Mouse (Mus musculus): ENCODE measurements around the gene Arhgap40. TPM values are rescaled to one million over a fixed set of nuclear protein-coding genes. Genes with fewer than 3 reads are reported as not detected.

The Arhgap40 gene
- polyA plus RNA-seq (2014; fragmentation: Nextera tagmentation; extraction: Ambion mirVana) = 0.37 and 0.54 TPM in 2 replicates

DNA sequence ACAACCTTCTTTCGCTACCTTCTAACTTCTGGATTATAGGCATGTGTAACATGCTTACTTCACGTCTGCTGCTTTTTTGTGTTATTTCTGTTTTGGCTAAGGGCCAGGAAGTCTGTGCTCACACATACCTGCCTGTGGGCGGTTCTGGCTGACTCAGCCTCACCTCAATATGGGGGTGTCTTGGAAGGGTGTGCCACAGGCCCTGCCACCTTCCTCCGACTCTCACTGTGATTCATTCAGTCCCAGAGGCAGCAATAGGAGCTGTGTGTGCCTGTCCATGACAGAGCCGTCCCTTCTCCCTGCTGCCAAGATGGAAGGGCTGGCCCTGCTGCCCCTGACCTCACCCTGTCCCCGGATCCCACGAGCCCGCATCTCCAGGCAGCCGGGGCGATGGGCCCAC, at the start of gene Arhgap40:
Gene Arhgap40 (plus strand): TSS at position 269 of the 400 bp plus-strand sequence.
- H3K4me3 ChIP-seq (ENCODE audit: low read depth, low read length) = no peak within 1 kb of the TSS
- H3K27ac ChIP-seq (ENCODE audit: low read depth, low read length) = no peak within 1 kb of the TSS
- H3K27me3 ChIP-seq (ENCODE audit: control insufficient read depth, insufficient read depth, low read length) = no peaks in the 10 kb centered on the region
- no peaks in the 10 kb centered on the region for H3K4me1 ChIP-seq (replicated peaks; ENCODE audit: control insufficient read depth, insufficient read depth, low read length)
- no peak within 1 kb of the TSS for H3K4me2 ChIP-seq (replicated peaks; ENCODE audit: low read depth, low read length)
- DNase-seq (ENCODE audit: low spot score) (no peak), ATAC-seq (ENCODE audit: low FRiP score) (no peak)
- H3K9me3 ChIP-seq (ENCODE audit: control insufficient read depth, low read length) = no peaks in the 10 kb centered on the region
- H3K9ac ChIP-seq (ENCODE audit: low read depth, low read length) = no peak within 1 kb of the TSS
- 88% methylated on average over 10 of the region's 10 CpGs for WGBS
- no peaks in the 10 kb centered on the region for H3K36me3 ChIP-seq (ENCODE audit: control insufficient read depth, insufficient read depth, low read length)

DNA sequence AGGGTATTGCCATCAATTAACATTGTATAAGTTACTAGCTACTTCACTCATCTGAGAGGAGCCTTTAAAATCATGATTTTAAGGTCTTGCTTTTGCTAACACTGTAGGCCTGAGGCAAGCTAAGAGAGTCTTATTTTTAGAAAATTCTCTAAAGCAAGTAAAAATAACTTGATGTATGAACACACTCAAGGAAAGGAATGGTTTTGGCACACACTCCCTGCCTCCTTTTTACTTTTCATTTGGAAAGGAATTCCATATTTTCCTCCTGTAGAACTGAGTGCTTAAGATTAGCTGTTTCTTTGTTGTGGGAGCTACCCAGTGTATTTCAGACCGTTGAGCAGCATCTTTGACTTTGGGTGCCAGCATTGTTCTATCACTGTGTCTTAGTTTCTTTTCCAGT, 38.4 kb upstream of the Arhgap40 start:
- H3K4me1 ChIP-seq (replicated peaks; ENCODE audit: control insufficient read depth, insufficient read depth, low read length) = no peaks in the 10 kb centered on the region
- H3K36me3 ChIP-seq (ENCODE audit: control insufficient read depth, insufficient read depth, low read length) = peaks cover 5% of the 10 kb centered on the region; the same call in 1 of the 2 replicates
- no peak overlapping the region for H3K9ac ChIP-seq (ENCODE audit: low read depth, low read length)
- no peak for DNase-seq (ENCODE audit: low spot score)
- H3K4me3 ChIP-seq (ENCODE audit: low read depth, low read length) = no peak overlapping the region
- no peaks in the 10 kb centered on the region for H3K27me3 ChIP-seq (ENCODE audit: control insufficient read depth, insufficient read depth, low read length)
- WGBS = 94% methylated on average over 1 of the region's 1 CpGs
- H3K27ac ChIP-seq (ENCODE audit: low read depth, low read length) = no peak overlapping the region
- no peak overlapping the region for H3K4me2 ChIP-seq (replicated peaks; ENCODE audit: low read depth, low read length)
- H3K9me3 ChIP-seq (ENCODE audit: control insufficient read depth, low read length) = no peaks in the 10 kb centered on the region
- ATAC-seq (ENCODE audit: low FRiP score) = no peak

DNA sequence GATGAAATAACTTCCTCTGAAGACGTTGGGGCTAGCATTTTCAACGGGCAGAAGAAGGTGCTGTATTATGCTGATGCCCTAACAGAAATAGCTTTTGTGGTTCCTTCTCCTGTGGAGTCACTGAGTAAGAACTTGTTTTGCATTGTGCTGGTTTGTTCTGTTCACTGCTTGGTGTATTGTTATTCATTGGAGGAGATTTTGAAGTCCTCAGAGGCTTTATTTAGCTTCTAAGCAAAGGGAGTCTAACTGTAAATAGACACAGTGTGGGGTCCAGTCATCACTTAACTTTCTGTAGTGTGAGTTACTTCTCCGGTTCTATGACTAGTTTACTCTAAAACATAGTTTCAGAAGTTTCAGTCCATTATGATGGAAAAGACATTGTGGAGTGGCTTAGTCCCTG, 35.0 kb upstream of the Arhgap40 start:
- no peaks in the 10 kb centered on the region for H3K4me1 ChIP-seq (replicated peaks; ENCODE audit: control insufficient read depth, insufficient read depth, low read length)
- 80% methylated on average over 3 of the region's 3 CpGs for WGBS
- DNase-seq (ENCODE audit: low spot score) = no peak
- H3K36me3 ChIP-seq (ENCODE audit: control insufficient read depth, insufficient read depth, low read length) = peaks cover 5% of the 10 kb centered on the region; the same call in 1 of the 2 replicates
- no peak overlapping the region for H3K4me3 ChIP-seq (ENCODE audit: low read depth, low read length)
- no peak overlapping the region for H3K4me2 ChIP-seq (replicated peaks; ENCODE audit: low read depth, low read length)
- H3K27ac ChIP-seq (ENCODE audit: low read depth, low read length) = no peak overlapping the region
- no peaks in the 10 kb centered on the region for H3K27me3 ChIP-seq (ENCODE audit: control insufficient read depth, insufficient read depth, low read length)
- no peak for ATAC-seq (ENCODE audit: low FRiP score)
- H3K9me3 ChIP-seq (ENCODE audit: control insufficient read depth, low read length) = no peaks in the 10 kb centered on the region
- no peak overlapping the region for H3K9ac ChIP-seq (ENCODE audit: low read depth, low read length)

DNA sequence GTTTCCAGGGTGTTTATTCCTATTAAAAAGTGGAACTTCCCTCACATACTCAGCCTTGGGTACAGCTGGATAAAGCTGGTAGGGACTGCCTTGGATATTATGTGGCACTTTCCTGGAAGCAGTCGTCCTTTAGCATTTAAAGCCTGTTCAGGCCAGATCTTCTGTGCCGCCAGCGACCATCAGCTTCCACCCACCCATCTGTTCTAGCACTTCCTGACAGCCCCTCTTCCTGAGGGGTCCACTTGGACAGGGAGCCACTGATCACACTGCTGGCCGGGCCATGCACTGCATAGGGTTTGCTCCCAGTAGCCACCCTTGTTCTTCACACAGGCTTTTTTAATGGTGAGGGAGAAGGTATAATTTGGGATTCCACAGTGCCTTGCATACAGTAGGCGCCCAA, 14.1 kb upstream of the Arhgap40 start:
- no peak for DNase-seq (ENCODE audit: low spot score)
- H3K27me3 ChIP-seq (ENCODE audit: control insufficient read depth, insufficient read depth, low read length) = no peaks in the 10 kb centered on the region
- WGBS = 87% methylated on average over 5 of the region's 5 CpGs
- no peaks in the 10 kb centered on the region for H3K4me1 ChIP-seq (replicated peaks; ENCODE audit: control insufficient read depth, insufficient read depth, low read length)
- H3K4me3 ChIP-seq (ENCODE audit: low read depth, low read length) = no peak overlapping the region
- H3K36me3 ChIP-seq (ENCODE audit: control insufficient read depth, insufficient read depth, low read length) = 0 out of 2 replicates have a peak, but pooled peaks cover 2% of the 10 kb centered on the region
- ATAC-seq (ENCODE audit: low FRiP score) = no peak
- no peak overlapping the region for H3K4me2 ChIP-seq (replicated peaks; ENCODE audit: low read depth, low read length)
- H3K27ac ChIP-seq (ENCODE audit: low read depth, low read length) = no peak overlapping the region
- H3K9me3 ChIP-seq (ENCODE audit: control insufficient read depth, low read length) = no peaks in the 10 kb centered on the region
- no peak overlapping the region for H3K9ac ChIP-seq (ENCODE audit: low read depth, low read length)

DNA sequence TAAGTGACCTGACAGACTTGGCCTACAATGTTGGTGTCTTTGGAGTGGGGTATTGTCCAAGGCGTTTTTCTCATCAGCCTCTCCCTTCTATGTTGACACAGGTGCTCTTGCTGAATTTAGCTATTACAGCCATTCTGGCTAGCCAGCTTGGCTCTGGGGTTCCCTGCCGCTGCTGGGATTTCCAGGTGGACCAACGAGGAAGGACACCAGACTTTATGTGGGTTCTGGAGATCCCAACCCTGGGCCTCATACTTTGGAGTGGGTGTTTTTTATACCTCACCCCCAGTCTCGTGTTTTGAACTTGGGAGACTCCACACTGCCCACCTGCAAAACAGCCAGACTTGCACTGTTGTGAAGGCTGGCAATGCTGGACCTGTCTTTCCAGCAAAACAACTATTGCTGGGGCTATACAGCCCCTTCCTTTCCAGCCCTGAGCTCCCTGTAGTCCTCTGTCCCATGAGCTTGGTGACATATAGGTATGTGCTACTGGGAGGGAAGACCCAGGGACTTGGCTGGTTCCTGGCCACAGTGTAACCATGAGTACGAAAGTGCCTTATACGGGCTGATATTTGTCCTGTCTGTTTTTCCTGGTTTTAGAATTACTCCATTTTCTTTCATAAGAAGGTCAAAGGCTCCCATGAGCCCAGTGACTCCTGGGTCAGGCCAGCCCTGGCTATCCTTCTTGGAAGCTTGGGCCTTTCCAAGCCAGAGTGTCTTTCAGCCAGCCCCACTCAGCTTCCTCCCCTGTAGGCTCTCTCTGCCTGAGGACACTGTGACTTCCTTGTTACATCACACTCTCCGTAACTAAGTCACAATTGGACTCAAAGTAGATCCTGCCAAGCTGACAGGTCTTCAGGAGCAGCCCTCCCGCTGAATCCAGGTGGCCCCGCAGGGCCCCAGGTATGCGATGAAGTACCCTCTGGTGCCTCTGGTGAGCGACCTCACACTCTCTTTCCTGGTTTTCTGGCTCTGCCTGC, 10.5 kb upstream of the Arhgap40 start, which contains the start of gene Adig:
Gene Adig (plus strand): TSS at position 777 of the 977 bp plus-strand sequence.
- DNase-seq (ENCODE audit: low spot score) (no peak), ATAC-seq (ENCODE audit: low FRiP score) (no peak)
- no peaks in the 10 kb centered on the region for H3K4me1 ChIP-seq (replicated peaks; ENCODE audit: control insufficient read depth, insufficient read depth, low read length)
- no peak within 1 kb of the TSS for H3K27ac ChIP-seq (ENCODE audit: low read depth, low read length)
- WGBS = 77% methylated on average over 11 of the region's 11 CpGs
- H3K4me3 ChIP-seq (ENCODE audit: low read depth, low read length) = no peak within 1 kb of the TSS
- H3K27me3 ChIP-seq (ENCODE audit: control insufficient read depth, insufficient read depth, low read length) = no peaks in the 10 kb centered on the region
- no peak within 1 kb of the TSS for H3K9ac ChIP-seq (ENCODE audit: low read depth, low read length)
- no peaks in the 10 kb centered on the region for H3K36me3 ChIP-seq (ENCODE audit: control insufficient read depth, insufficient read depth, low read length)
- no peaks in the 10 kb centered on the region for H3K9me3 ChIP-seq (ENCODE audit: control insufficient read depth, low read length)
- H3K4me2 ChIP-seq (replicated peaks; ENCODE audit: low read depth, low read length) = no peak within 1 kb of the TSS

DNA sequence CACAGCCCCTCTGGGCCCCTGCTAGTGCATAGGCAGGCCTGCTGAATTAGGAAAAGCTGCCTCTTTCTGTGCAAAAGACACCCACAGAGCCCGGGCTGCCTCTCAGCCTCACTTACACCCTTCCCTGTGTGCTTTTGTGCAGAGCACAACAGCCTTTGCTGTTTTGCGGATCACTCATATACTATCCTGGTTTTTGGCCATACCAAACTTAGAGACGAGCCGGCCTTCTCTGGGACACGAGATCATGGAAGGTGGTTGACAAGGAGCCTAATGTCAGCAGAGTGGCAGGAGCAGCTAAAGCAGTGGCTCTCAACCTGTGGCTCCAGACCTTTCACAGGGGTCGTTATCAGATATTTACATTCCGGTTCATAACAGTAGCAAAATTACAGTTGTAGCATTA, 9.4 kb upstream of the Arhgap40 start:
- no peak overlapping the region for H3K4me2 ChIP-seq (replicated peaks; ENCODE audit: low read depth, low read length)

DNA sequence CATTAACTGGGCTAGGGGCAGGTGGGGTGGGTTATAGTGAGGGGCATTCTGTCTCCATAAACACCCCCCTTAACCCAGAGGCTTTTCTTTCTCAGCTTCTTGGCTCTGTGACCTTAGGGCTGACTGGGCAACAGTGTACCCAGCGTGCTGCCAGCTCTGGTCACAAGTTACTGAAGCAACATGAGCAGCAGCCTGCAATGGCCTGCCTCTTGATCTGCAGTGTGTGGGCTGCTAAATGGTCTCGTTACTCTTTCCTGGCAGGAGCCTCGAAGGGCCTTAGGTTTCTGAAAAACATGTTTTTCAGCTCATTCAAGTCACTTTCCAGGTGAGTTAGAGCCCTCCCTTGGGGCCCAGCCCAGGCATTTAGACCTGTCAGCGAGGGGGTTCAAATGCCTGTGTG, 8.9 kb upstream of the Arhgap40 start:
- WGBS = 81% methylated on average over 4 of the region's 4 CpGs
- no peaks in the 10 kb centered on the region for H3K9me3 ChIP-seq (ENCODE audit: control insufficient read depth, low read length)
- H3K27ac ChIP-seq (ENCODE audit: low read depth, low read length) = no peak overlapping the region
- no peak overlapping the region for H3K4me2 ChIP-seq (replicated peaks; ENCODE audit: low read depth, low read length)
- no peak overlapping the region for H3K4me3 ChIP-seq (ENCODE audit: low read depth, low read length)
- H3K9ac ChIP-seq (ENCODE audit: low read depth, low read length) = no peak overlapping the region
- no peaks in the 10 kb centered on the region for H3K4me1 ChIP-seq (replicated peaks; ENCODE audit: control insufficient read depth, insufficient read depth, low read length)
- ATAC-seq (ENCODE audit: low FRiP score) (no peak), DNase-seq (ENCODE audit: low spot score) (no peak)
- no peaks in the 10 kb centered on the region for H3K27me3 ChIP-seq (ENCODE audit: control insufficient read depth, insufficient read depth, low read length)
- H3K36me3 ChIP-seq (ENCODE audit: control insufficient read depth, insufficient read depth, low read length) = no peaks in the 10 kb centered on the region

More for the DNA sequence above, 9.4 kb upstream of the Arhgap40 start:
- Histone ChIP-seq H3K4me1 (replicated peaks; ENCODE audit: control insufficient read depth, insufficient read depth, low read length) (no peaks in the 10 kb centered on the region), H3K27ac (ENCODE audit: low read depth, low read length) (no peak overlapping the region), H3K4me3 (ENCODE audit: low read depth, low read length) (no peak overlapping the region), H3K9ac (ENCODE audit: low read depth, low read length) (no peak overlapping the region), H3K36me3 (ENCODE audit: control insufficient read depth, insufficient read depth, low read length) (no peaks in the 10 kb centered on the region), H3K9me3 (ENCODE audit: control insufficient read depth, low read length) (no peaks in the 10 kb centered on the region), H3K27me3 (ENCODE audit: control insufficient read depth, insufficient read depth, low read length) (no peaks in the 10 kb centered on the region)
- ATAC-seq (ENCODE audit: low FRiP score) = no peak
- 90% methylated on average over 7 of the region's 7 CpGs for WGBS
- DNase-seq (ENCODE audit: low spot score) = no peak

DNA sequence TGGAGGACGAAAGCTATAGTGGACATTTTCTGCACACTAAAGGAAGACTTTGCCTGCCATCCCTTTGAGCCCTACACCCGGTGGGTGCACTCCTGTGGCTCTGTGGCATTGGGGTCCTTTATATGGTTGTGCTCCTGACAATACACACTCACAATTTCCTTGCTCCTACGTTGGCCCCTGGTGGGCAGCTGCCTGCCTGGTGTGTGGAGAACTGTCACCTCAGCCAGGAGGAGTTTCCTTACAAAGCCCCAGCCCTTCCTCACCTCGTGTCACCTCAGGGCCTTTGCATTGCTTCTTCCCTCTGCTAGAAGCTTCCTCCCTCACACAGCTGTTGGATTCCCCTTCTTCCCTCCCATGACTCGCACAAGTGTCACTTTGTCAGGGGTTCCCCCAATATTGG, 6.1 kb upstream of the Arhgap40 start:
- no peak for ATAC-seq (ENCODE audit: low FRiP score)
- no peak for DNase-seq (ENCODE audit: low spot score)
- H3K27ac ChIP-seq (ENCODE audit: low read depth, low read length) = no peak overlapping the region
- H3K27me3 ChIP-seq (ENCODE audit: control insufficient read depth, insufficient read depth, low read length) = no peaks in the 10 kb centered on the region
- H3K4me3 ChIP-seq (ENCODE audit: low read depth, low read length) = no peak overlapping the region
- 80% methylated on average over 5 of the region's 5 CpGs for WGBS
- no peak overlapping the region for H3K4me2 ChIP-seq (replicated peaks; ENCODE audit: low read depth, low read length)
- no peak overlapping the region for H3K9ac ChIP-seq (ENCODE audit: low read depth, low read length)
- H3K36me3 ChIP-seq (ENCODE audit: control insufficient read depth, insufficient read depth, low read length) = no peaks in the 10 kb centered on the region
- H3K4me1 ChIP-seq (replicated peaks; ENCODE audit: control insufficient read depth, insufficient read depth, low read length) = no peaks in the 10 kb centered on the region
- H3K9me3 ChIP-seq (ENCODE audit: control insufficient read depth, low read length) = no peaks in the 10 kb centered on the region

DNA sequence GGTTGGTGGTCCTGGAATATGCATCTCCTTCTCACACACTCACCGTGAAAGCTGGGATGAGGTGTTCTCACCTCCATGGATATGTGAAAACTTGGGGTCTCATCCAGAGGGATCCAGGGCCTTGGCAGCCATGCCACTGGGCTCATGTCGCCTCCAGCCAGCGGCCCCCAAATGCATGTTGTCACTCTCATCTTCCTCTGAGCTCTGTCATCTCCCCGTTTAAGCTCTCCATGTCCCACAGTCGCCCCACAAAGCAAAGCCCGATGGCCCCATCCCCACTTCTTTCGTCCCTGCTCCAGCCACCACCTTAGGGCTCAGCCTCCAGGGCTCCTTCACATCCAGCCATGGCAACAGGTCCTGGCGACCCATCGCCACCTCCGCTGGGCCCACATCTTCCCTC, 5.5 kb upstream of the Arhgap40 start:
- ATAC-seq (ENCODE audit: low FRiP score) (no peak), DNase-seq (ENCODE audit: low spot score) (no peak)
- Histone ChIP-seq H3K27ac (ENCODE audit: low read depth, low read length) (no peak overlapping the region), H3K9me3 (ENCODE audit: control insufficient read depth, low read length) (no peaks in the 10 kb centered on the region), H3K36me3 (ENCODE audit: control insufficient read depth, insufficient read depth, low read length) (no peaks in the 10 kb centered on the region), H3K4me1 (replicated peaks; ENCODE audit: control insufficient read depth, insufficient read depth, low read length) (no peaks in the 10 kb centered on the region), H3K4me3 (ENCODE audit: low read depth, low read length) (no peak overlapping the region), H3K27me3 (ENCODE audit: control insufficient read depth, insufficient read depth, low read length) (no peaks in the 10 kb centered on the region), H3K4me2 (replicated peaks; ENCODE audit: low read depth, low read length) (no peak overlapping the region), H3K9ac (ENCODE audit: low read depth, low read length) (no peak overlapping the region)
- 91% methylated on average over 10 of the region's 10 CpGs for WGBS
